Mouse (Mus musculus): ENCODE data around the gene Cntnap5b.

- TF ChIP-seq POLR2A (IDR thresholded peaks at IDR 0.05; ENCODE audit: borderline replicate concordance, low read depth, low read length) (no peak), CTCF (IDR thresholded peaks at IDR 0.05; ENCODE audit: low read depth, low read length) (no peak)
Observed at GRCm38 (mm10) chr1:100430038-100430774, 657.6 kb downstream of the Cntnap5b start.
